Mouse (Mus musculus): ENCODE data around the gene Msrb3.

- TF ChIP-seq CTCF (IDR thresholded peaks at IDR 0.05), result no peak
- no peak for TF ChIP-seq EP300 (IDR thresholded peaks at IDR 0.05)
Observed at GRCm38 (mm10) chr10:120921501-120921900, 22.6 kb upstream of the Msrb3 start.

All from lung, postnatal 0 days (tissue).